Mouse (Mus musculus): Measurements from ENCODE around the gene A730071L15Rik. TPM values are rescaled to one million over a fixed set of nuclear protein-coding genes. Genes with fewer than 3 reads are reported as not detected.

Gene A730071L15Rik
- under 1 TPM; 0.17 to 0.31 TPM for total RNA-seq (2021)

GRCm38 (mm10) chr11:6199410-6200086, at the start of gene A730071L15Rik:
TSS of gene A730071L15Rik (plus strand) at chr11:6200029.
- no peak for DNase-seq (ENCODE audit: extremely low spot score in 1 of 2, low spot score in 1 of 2)

GRCm38 (mm10) chr11:6152864-6153263, 47.0 kb upstream of the A730071L15Rik start:
- no peak for DNase-seq (ENCODE audit: extremely low spot score in 1 of 2, low spot score in 1 of 2)

- no peak for DNase-seq (ENCODE audit: extremely low spot score in 1 of 2, low spot score in 1 of 2)
Observed at GRCm38 (mm10) chr11:6154211-6154701, 45.6 kb upstream of the A730071L15Rik start.

GRCm38 (mm10) chr11:6156651-6157050, 43.2 kb upstream of the A730071L15Rik start:
- no peak for DNase-seq (ENCODE audit: extremely low spot score in 1 of 2, low spot score in 1 of 2)

GRCm38 (mm10) chr11:6157119-6157518, 42.7 kb upstream of the A730071L15Rik start:
- DNase-seq (ENCODE audit: extremely low spot score in 1 of 2, low spot score in 1 of 2) = no peak

- no peak for DNase-seq (ENCODE audit: extremely low spot score in 1 of 2, low spot score in 1 of 2)
Observed at GRCm38 (mm10) chr11:6158515-6158914, 41.3 kb upstream of the A730071L15Rik start.

GRCm38 (mm10) chr11:6159704-6160275, 40.0 kb upstream of the A730071L15Rik start:
- no peak for DNase-seq (ENCODE audit: extremely low spot score in 1 of 2, low spot score in 1 of 2)

GRCm38 (mm10) chr11:6160663-6161271, 39.1 kb upstream of the A730071L15Rik start:
- no peak for DNase-seq (ENCODE audit: extremely low spot score in 1 of 2, low spot score in 1 of 2)

- DNase-seq (ENCODE audit: extremely low spot score in 1 of 2, low spot score in 1 of 2) = no peak
Observed at GRCm38 (mm10) chr11:6161549-6161948, 38.3 kb upstream of the A730071L15Rik start.

- DNase-seq (ENCODE audit: extremely low spot score in 1 of 2, low spot score in 1 of 2) = no peak
Observed at GRCm38 (mm10) chr11:6163062-6163461, 36.8 kb upstream of the A730071L15Rik start.

GRCm38 (mm10) chr11:6163706-6164105, 36.1 kb upstream of the A730071L15Rik start:
- DNase-seq (ENCODE audit: extremely low spot score in 1 of 2, low spot score in 1 of 2) = no peak

- DNase-seq (ENCODE audit: extremely low spot score in 1 of 2, low spot score in 1 of 2) = no peak
Observed at GRCm38 (mm10) chr11:6164781-6165180, 35.0 kb upstream of the A730071L15Rik start.

GRCm38 (mm10) chr11:6165391-6166081, 34.3 kb upstream of the A730071L15Rik start:
- DNase-seq (ENCODE audit: extremely low spot score in 1 of 2, low spot score in 1 of 2) = no peak

- no peak for DNase-seq (ENCODE audit: extremely low spot score in 1 of 2, low spot score in 1 of 2)
Observed at GRCm38 (mm10) chr11:6166351-6166750, 33.5 kb upstream of the A730071L15Rik start.

- no peak for DNase-seq (ENCODE audit: extremely low spot score in 1 of 2, low spot score in 1 of 2)
Observed at GRCm38 (mm10) chr11:6169041-6169663, 30.7 kb upstream of the A730071L15Rik start.

GRCm38 (mm10) chr11:6174719-6175118, 25.1 kb upstream of the A730071L15Rik start:
- DNase-seq (ENCODE audit: extremely low spot score in 1 of 2, low spot score in 1 of 2) = no peak

GRCm38 (mm10) chr11:6175506-6175905, 24.3 kb upstream of the A730071L15Rik start:
- DNase-seq (ENCODE audit: extremely low spot score in 1 of 2, low spot score in 1 of 2) = no peak

- no peak for DNase-seq (ENCODE audit: extremely low spot score in 1 of 2, low spot score in 1 of 2)
Observed at GRCm38 (mm10) chr11:6177781-6178420, 21.9 kb upstream of the A730071L15Rik start.

- no peak for DNase-seq (ENCODE audit: extremely low spot score in 1 of 2, low spot score in 1 of 2)
Observed at GRCm38 (mm10) chr11:6178673-6179166, 21.1 kb upstream of the A730071L15Rik start.

GRCm38 (mm10) chr11:6179194-6179593, 20.6 kb upstream of the A730071L15Rik start:
- no peak for DNase-seq (ENCODE audit: extremely low spot score in 1 of 2, low spot score in 1 of 2)

Data from layer of hippocampus, postnatal 25 days (tissue).